Mouse (Mus musculus) embryonic fibroblast, embryonic 13.5 days (primary cell): Measurements from ENCODE around the gene Erc2.

ENCODE experiments used
- CTCF ChIP-seq: IDR thresholded peaks from 2 replicates; pipeline ENCODE4 v1.5.1; 2011; ENCODE audit warnings: mild to moderate bottlenecking, control low read depth, low read length, moderate library complexity, borderline replicate concordance; ENCODE audit not compliant: insufficient read depth
- POLR2A ChIP-seq: IDR thresholded peaks from 2 replicates; pipeline ENCODE4 v1.6.1; 2011; ENCODE audit warnings: low read depth, mild to moderate bottlenecking, control low read depth, low read length, moderate library complexity

DNA sequence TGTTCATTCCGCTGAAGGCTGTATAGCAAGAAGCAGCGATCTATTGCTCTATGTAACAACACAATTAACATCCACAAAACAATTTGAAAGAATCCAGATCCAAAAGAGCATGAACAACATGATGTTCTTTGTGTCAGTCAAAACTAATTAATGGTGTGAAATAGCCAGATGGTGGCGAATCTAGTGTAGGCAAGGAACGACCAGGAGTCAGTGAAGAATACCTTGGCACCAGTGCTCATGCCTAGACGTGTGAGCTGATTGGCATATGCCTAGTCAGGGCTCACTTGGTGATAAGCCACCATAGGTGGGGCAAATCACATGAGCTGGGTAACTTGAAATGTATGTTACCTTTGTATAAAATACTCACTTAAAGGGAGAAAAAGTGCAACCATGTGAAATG is 265.3 kb downstream of the Erc2 start:
- TF ChIP-seq POLR2A (no peak), CTCF (no peak)
